Mouse (Mus musculus): Measurements from ENCODE around the gene Ankrd23. TPM values are rescaled to one million over a fixed set of nuclear protein-coding genes. Genes with fewer than 3 reads are reported as not detected.

Gene Ankrd23
- polyA plus RNA-seq, 1 experiment from 2014 or later = 16.7 TPM

DNA sequence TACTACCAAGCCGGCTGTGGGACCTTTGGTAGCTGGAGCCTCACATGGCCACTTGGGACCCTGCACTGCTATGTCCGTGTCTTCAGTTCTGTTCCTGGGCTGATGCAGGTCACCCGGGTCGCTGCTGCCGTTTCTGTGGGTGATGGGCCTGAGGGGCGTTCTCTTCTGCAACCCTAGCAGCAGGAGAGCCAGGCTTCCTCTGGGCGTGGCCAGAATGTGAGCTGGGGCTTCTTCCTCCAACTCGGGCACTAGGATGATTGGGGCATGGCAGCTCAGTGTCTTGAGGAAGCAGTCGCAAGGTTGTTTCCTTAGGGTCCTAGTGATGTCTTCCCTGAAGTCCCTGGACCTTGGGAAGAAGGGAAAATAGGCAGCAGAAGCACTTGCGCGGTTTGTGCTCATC, 17.1 kb downstream of the Ankrd23 start:
- H3K27ac ChIP-seq = no peak overlapping the region
- peaks cover 23% of the 10 kb centered on the region for H3K4me1 ChIP-seq
- peaks cover 85% of the 10 kb centered on the region for H3K36me3 ChIP-seq
- H3K9me3 ChIP-seq = no peaks in the 10 kb centered on the region
- no peak overlapping the region for H3K4me3 ChIP-seq
- H3K27me3 ChIP-seq (ENCODE audit: insufficient read depth, poor library complexity, severe bottlenecking) = no peaks in the 10 kb centered on the region
- DNase-seq (ENCODE audit: low spot score) = no peak
- WGBS = 84% methylated on average over 11 of the region's 11 CpGs

DNA sequence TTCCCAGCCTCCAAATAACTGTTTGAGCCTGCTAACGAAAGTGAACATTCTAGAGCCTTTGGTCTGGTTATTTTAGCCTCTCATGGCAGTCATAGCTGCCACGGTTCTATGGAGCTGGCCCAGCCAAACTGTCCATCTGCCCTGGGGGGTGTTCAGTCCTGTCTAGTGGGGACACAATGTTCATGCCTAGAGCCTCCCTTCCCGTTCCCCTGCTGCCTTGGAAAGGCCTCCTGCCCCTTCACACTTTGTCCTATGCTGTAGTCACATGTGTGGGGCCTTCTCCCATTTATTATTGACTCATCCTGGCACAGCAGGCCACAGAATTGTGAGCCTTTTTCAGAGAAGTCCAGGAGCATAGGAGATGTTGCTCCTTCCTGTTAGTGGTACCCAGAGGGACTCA, 18.4 kb downstream of the Ankrd23 start:
- Histone ChIP-seq H3K27me3 (ENCODE audit: insufficient read depth, poor library complexity, severe bottlenecking) (no peaks in the 10 kb centered on the region), H3K9me3 (no peaks in the 10 kb centered on the region), H3K36me3 (peaks cover 79% of the 10 kb centered on the region), H3K4me3 (no peak overlapping the region), H3K4me1 (peaks cover 35% of the 10 kb centered on the region), H3K27ac (no peak overlapping the region)
- no peak for DNase-seq (ENCODE audit: low spot score)
- WGBS = 78% methylated on average over 3 of the region's 3 CpGs

DNA sequence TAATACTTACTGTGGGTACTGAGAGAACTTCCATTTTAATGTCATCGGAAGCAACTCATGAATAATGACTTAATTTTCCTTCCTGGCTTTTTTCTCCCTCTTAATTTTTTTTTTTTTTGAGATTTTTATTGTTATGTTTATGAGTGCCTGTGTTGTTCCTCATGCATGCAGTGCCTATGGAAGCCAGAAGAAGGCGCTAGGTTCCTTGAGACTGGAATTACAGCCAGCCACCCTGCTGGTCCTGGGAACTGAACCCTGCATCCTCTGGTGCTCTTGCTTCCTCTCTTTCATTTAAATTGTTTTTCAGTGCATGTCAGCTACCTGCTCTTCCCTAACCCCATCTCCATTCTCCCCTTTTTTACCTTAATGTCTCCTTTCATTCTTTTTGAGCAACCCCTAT, 23.0 kb downstream of the Ankrd23 start:
- peaks cover 36% of the 10 kb centered on the region for H3K36me3 ChIP-seq
- peaks cover 44% of the 10 kb centered on the region for H3K4me1 ChIP-seq
- peak overlapping the region; percentile 98 for H3K4me3 ChIP-seq
- H3K9me3 ChIP-seq = no peaks in the 10 kb centered on the region
- DNase-seq (ENCODE audit: low spot score) = no peak
- H3K27ac ChIP-seq = no peak overlapping the region
- no peaks in the 10 kb centered on the region for H3K27me3 ChIP-seq (ENCODE audit: insufficient read depth, poor library complexity, severe bottlenecking)
- WGBS = 44% methylated on average over 2 of the region's 2 CpGs

DNA sequence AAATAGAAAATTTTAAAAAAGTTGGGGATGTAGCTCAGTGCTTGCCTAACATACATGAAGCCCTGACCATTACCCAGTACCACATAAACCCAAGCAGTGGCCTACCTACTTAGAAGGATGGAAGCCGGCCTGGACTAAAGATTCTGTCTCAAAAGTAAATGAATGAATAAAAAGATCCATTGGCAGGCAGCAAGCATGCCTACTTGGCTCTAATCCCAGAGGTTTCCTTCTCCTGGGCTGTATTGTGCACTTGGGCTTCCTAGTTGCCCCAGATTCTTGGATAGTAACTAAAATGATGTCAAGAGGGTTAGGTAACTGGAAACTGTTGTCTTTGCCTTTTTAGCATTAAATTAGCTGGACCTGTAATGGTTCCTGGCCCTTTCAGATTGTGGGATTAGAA, 23.4 kb downstream of the Ankrd23 start:
- peak overlapping the region; percentile 98 for H3K4me3 ChIP-seq
- H3K36me3 ChIP-seq = peaks cover 33% of the 10 kb centered on the region
- H3K9me3 ChIP-seq = no peaks in the 10 kb centered on the region
- no peaks in the 10 kb centered on the region for H3K27me3 ChIP-seq (ENCODE audit: insufficient read depth, poor library complexity, severe bottlenecking)
- no peak overlapping the region for H3K27ac ChIP-seq
- DNase-seq (ENCODE audit: low spot score) = no peak
- H3K4me1 ChIP-seq = peaks cover 44% of the 10 kb centered on the region
- 9% methylated on average over 1 of the region's 1 CpGs for WGBS

GRCm38 (mm10) chr1:36512966-36513280, 23.8 kb downstream of the Ankrd23 start:
- no peaks in the 10 kb centered on the region for H3K9me3 ChIP-seq
- H3K27ac ChIP-seq = peak overlapping the region; percentile 97
- H3K4me3 ChIP-seq = peak overlapping the region; percentile 98
- 3% methylated on average over 16 of the region's 16 CpGs for WGBS
- no peaks in the 10 kb centered on the region for H3K27me3 ChIP-seq (ENCODE audit: insufficient read depth, poor library complexity, severe bottlenecking)
- no peak for DNase-seq (ENCODE audit: low spot score)
- H3K4me1 ChIP-seq = peaks cover 43% of the 10 kb centered on the region
- peaks cover 30% of the 10 kb centered on the region for H3K36me3 ChIP-seq

GRCm38 (mm10) chr1:36512089-36512965, 24.4 kb downstream of the Ankrd23 start:
- H3K4me1 ChIP-seq = peaks cover 39% of the 10 kb centered on the region
- no peaks in the 10 kb centered on the region for H3K9me3 ChIP-seq
- H3K4me3 ChIP-seq = peak overlapping the region; percentile 98
- 9% methylated on average over 126 of the region's 126 CpGs for WGBS
- H3K27ac ChIP-seq = peak overlapping the region; percentile 97
- peak; percentile 82 for DNase-seq (ENCODE audit: low spot score)
- peaks cover 25% of the 10 kb centered on the region for H3K36me3 ChIP-seq
- no peaks in the 10 kb centered on the region for H3K27me3 ChIP-seq (ENCODE audit: insufficient read depth, poor library complexity, severe bottlenecking)

GRCm38 (mm10) chr1:36511289-36512021, 25.2 kb downstream of the Ankrd23 start, which contains the start of gene Cnnm3:
Gene Cnnm3, plus strand, starts transcription at chr1:36511867.
- no peaks in the 10 kb centered on the region for H3K9me3 ChIP-seq
- no peaks in the 10 kb centered on the region for H3K27me3 ChIP-seq (ENCODE audit: insufficient read depth, poor library complexity, severe bottlenecking)
- H3K4me1 ChIP-seq = peaks cover 37% of the 10 kb centered on the region
- peaks cover 17% of the 10 kb centered on the region; the same call in 1 of the 2 replicates for H3K36me3 ChIP-seq
- 2% methylated on average over 51 of the region's 51 CpGs for WGBS
- DNase-seq (ENCODE audit: low spot score) = peak; percentile 100
- peak within 1 kb of the TSS; percentile 97 for H3K27ac ChIP-seq
- peak within 1 kb of the TSS; percentile 98 for H3K4me3 ChIP-seq

DNA sequence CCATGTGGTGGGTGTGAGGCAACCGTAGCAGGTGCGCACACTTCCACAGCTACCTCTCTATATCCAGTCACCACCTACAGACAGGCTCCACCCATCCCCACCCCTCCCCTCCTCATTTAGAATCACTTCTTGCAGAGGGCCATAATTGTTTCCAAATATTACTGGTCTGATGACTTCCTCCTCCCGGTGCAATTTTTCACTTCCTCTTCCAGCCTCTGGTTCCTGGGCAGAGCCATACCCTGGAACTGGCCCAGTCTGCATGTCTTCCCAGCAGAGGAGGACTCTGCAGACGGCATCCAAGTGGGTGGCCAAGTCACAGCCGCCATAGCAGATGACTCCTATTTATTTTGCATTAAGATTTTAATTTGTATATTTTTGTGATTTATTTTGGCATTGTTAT, 28.4 kb downstream of the Ankrd23 start:
- H3K36me3 ChIP-seq = no peaks in the 10 kb centered on the region
- no peaks in the 10 kb centered on the region for H3K9me3 ChIP-seq
- peaks cover 8% of the 10 kb centered on the region for H3K4me1 ChIP-seq
- H3K4me3 ChIP-seq = no peak overlapping the region
- no peak overlapping the region for H3K27ac ChIP-seq
- no peak for DNase-seq (ENCODE audit: low spot score)
- 86% methylated on average over 5 of the region's 5 CpGs for WGBS
- H3K27me3 ChIP-seq (ENCODE audit: insufficient read depth, poor library complexity, severe bottlenecking) = no peaks in the 10 kb centered on the region

DNA sequence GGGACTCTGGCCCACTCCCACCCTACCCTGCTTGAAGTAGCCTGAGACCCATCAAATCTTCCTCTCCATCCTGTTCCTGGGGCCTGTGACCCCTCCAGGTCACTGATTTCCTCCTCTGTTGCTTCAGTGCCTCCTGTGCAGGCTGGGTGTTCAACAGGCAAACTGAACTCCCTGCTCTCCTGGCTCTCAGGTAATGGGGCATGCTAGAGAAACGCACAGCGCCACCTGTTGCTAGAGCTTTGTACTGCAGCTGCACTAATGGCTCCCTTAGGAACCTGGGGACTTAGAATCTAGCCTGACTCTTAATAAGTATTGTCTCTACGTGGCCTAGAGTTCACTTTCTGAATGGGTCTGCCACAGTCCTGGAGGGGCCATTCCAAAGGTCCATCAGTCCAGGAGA, 35.4 kb downstream of the Ankrd23 start:
- WGBS = 10% methylated on average over 3 of the region's 3 CpGs
- H3K9me3 ChIP-seq = no peaks in the 10 kb centered on the region
- DNase-seq (ENCODE audit: low spot score) = no peak
- H3K4me1 ChIP-seq = no peaks in the 10 kb centered on the region
- no peak overlapping the region for H3K27ac ChIP-seq
- H3K36me3 ChIP-seq = peaks cover 16% of the 10 kb centered on the region; the same call in 1 of the 2 replicates
- H3K27me3 ChIP-seq (ENCODE audit: insufficient read depth, poor library complexity, severe bottlenecking) = no peaks in the 10 kb centered on the region
- H3K4me3 ChIP-seq = no peak overlapping the region

DNA sequence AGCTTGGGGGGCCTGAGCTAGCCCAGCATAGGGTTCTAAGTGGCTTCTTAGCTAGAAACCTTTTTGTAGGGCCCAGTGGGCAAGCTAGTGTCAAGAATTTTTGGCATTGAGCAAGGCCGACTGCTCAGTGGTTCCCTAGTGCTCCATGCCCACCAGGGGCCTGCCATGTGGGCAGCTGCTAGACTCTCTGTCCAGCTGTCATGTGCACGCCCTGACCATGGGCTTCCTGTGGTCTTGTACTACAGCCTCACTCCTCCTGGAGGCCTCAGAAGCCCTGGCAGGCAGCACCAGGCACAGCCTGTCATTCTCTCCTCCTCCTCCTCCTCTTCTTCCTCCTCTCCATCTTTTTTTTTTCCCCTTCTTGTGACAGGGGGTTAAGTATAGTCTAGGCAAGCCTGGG, 39.4 kb downstream of the Ankrd23 start:
- no peaks in the 10 kb centered on the region for H3K27me3 ChIP-seq (ENCODE audit: insufficient read depth, poor library complexity, severe bottlenecking)
- no peak overlapping the region for H3K4me3 ChIP-seq
- peaks cover 16% of the 10 kb centered on the region; the same call in 1 of the 2 replicates for H3K36me3 ChIP-seq
- H3K9me3 ChIP-seq = no peaks in the 10 kb centered on the region
- H3K27ac ChIP-seq = no peak overlapping the region
- peaks cover 8% of the 10 kb centered on the region for H3K4me1 ChIP-seq
- DNase-seq (ENCODE audit: low spot score) = no peak
- 87% methylated on average over 2 of the region's 2 CpGs for WGBS

GRCm38 (mm10) chr1:36496719-36497118, 40.0 kb downstream of the Ankrd23 start:
- Histone ChIP-seq H3K4me1 (peaks cover 12% of the 10 kb centered on the region), H3K36me3 (peaks cover 16% of the 10 kb centered on the region; the same call in 1 of the 2 replicates), H3K9me3 (no peaks in the 10 kb centered on the region), H3K27ac (no peak overlapping the region), H3K4me3 (no peak overlapping the region), H3K27me3 (ENCODE audit: insufficient read depth, poor library complexity, severe bottlenecking) (no peaks in the 10 kb centered on the region)
- DNase-seq (ENCODE audit: low spot score) = no peak
- 54% methylated on average over 2 of the region's 2 CpGs for WGBS

- no peak overlapping the region for H3K4me3 ChIP-seq
- no peaks in the 10 kb centered on the region for H3K36me3 ChIP-seq
- no peaks in the 10 kb centered on the region for H3K9me3 ChIP-seq
- 72% methylated on average over 6 of the region's 6 CpGs for WGBS
- peaks cover 12% of the 10 kb centered on the region for H3K4me1 ChIP-seq
- no peak for DNase-seq (ENCODE audit: low spot score)
- H3K27me3 ChIP-seq (ENCODE audit: insufficient read depth, poor library complexity, severe bottlenecking) = no peaks in the 10 kb centered on the region
- no peak overlapping the region for H3K27ac ChIP-seq
Measured at GRCm38 (mm10) chr1:36493299-36493698, 43.4 kb downstream of the Ankrd23 start.

- 29% methylated on average over 9 of the region's 9 CpGs for WGBS
- DNase-seq (ENCODE audit: low spot score) = peak; percentile 91
- H3K27ac ChIP-seq = peak overlapping the region; percentile 72
Measured at GRCm38 (mm10) chr1:36492416-36493139, 44.1 kb downstream of the Ankrd23 start.

More at GRCm38 (mm10) chr1:36492416-36493139, 44.1 kb downstream of the Ankrd23 start:
- H3K36me3 ChIP-seq = no peaks in the 10 kb centered on the region
- peaks cover 12% of the 10 kb centered on the region for H3K4me1 ChIP-seq
- no peaks in the 10 kb centered on the region for H3K27me3 ChIP-seq (ENCODE audit: insufficient read depth, poor library complexity, severe bottlenecking)
- H3K9me3 ChIP-seq = no peaks in the 10 kb centered on the region
- no peak overlapping the region for H3K4me3 ChIP-seq

All from heart, embryonic 10.5 days (tissue).